Mouse (Mus musculus) adrenal gland (tissue): ENCODE data around the gene Hk3.

Source experiments
- intact Hi-C: fragments of 180-260 bp; cut with DNase I; formaldehyde crosslinking; loops from one replicate; pipeline ENCODE4 v1.15.1; 2025

Hk3 gene

GRCm38 (mm10) chr13:55004646-55005045, 16.5 kb downstream of the Hk3 start:
- intact Hi-C loops: no loop called here

- intact Hi-C loops: no loop called here
Measured at GRCm38 (mm10) chr13:55002090-55002489, 19.1 kb downstream of the Hk3 start.

- intact Hi-C loops: no loop called here
Measured at GRCm38 (mm10) chr13:55000433-55000832, 20.8 kb downstream of the Hk3 start.

- intact Hi-C loops: no loop called here
Measured at GRCm38 (mm10) chr13:54997568-54997967, 23.6 kb downstream of the Hk3 start.

- intact Hi-C loops: no loop called here
Measured at GRCm38 (mm10) chr13:54995161-54995560, 26.0 kb downstream of the Hk3 start.

- intact Hi-C loops: no loop called here
Measured at GRCm38 (mm10) chr13:54994576-54994975, 26.6 kb downstream of the Hk3 start.

GRCm38 (mm10) chr13:54992215-54992614, 29.0 kb downstream of the Hk3 start:
- intact Hi-C loops: no loop called here

GRCm38 (mm10) chr13:54988181-54988760, 32.9 kb downstream of the Hk3 start:
- intact Hi-C loops: no loop called here

- intact Hi-C loops: no loop called here
Measured at GRCm38 (mm10) chr13:54987405-54987804, 33.8 kb downstream of the Hk3 start.

GRCm38 (mm10) chr13:54983614-54984013, 37.6 kb downstream of the Hk3 start:
- intact Hi-C loops: no loop called here

GRCm38 (mm10) chr13:54983001-54983400, 38.2 kb downstream of the Hk3 start:
- intact Hi-C loops: no loop called here

- intact Hi-C loops: no loop called here
Measured at GRCm38 (mm10) chr13:54980957-54981356, 40.2 kb downstream of the Hk3 start.

- intact Hi-C loops: no loop called here
Measured at GRCm38 (mm10) chr13:54978804-54979203, 42.4 kb downstream of the Hk3 start.

GRCm38 (mm10) chr13:54975546-54975945, 45.6 kb downstream of the Hk3 start:
- intact Hi-C loops: no loop called here

- intact Hi-C loops: no loop called here
Measured at GRCm38 (mm10) chr13:54970521-54971247, 50.5 kb downstream of the Hk3 start.

- intact Hi-C loops: loop anchor here (5.0 kb wide), 1 partner anchor 172 kb away; no protein-coding TSS in a partner anchor
Measured at GRCm38 (mm10) chr13:54969513-54969912, 51.7 kb downstream of the Hk3 start.

- intact Hi-C loops: loop anchor here (5.0 kb wide), 1 partner anchor 171 kb away; no protein-coding TSS in a partner anchor
Measured at GRCm38 (mm10) chr13:54968636-54969035, 52.5 kb downstream of the Hk3 start.

GRCm38 (mm10) chr13:54967501-54967900, 53.7 kb downstream of the Hk3 start:
- intact Hi-C loops: loop anchor here (5.0 kb wide), 1 partner anchor 170 kb away; no protein-coding TSS in a partner anchor

- intact Hi-C loops: loop anchor here (5.0 kb wide), 1 partner anchor 168 kb away; no protein-coding TSS in a partner anchor
Measured at GRCm38 (mm10) chr13:54965256-54965655, 55.9 kb downstream of the Hk3 start.

- intact Hi-C loops: no loop called here
Measured at GRCm38 (mm10) chr13:54960491-54960890, 60.7 kb downstream of the Hk3 start.

GRCm38 (mm10) chr13:54959842-54960241, 61.3 kb downstream of the Hk3 start:
- intact Hi-C loops: no loop called here

- intact Hi-C loops: no loop called here
Measured at GRCm38 (mm10) chr13:54959059-54959701, 62.0 kb downstream of the Hk3 start.
